Mouse (Mus musculus) forebrain, postnatal 0 days (tissue): ENCODE measurements around the gene Fgd6. TPM values are rescaled to one million over a fixed set of nuclear protein-coding genes. Genes with fewer than 3 reads are reported as not detected.

ENCODE experiments used
- ATAC-seq: fragments of 200-750 bp; cut with Nextera tagmentation; 2 replicates; pipeline ENCODE4 v1.8.0; 2017; ENCODE audit warnings: mild to moderate bottlenecking, moderate library complexity
- DNase-seq: peaks from one replicate; pipeline ENCODE4 v3.0.0-alpha.2; 2015
- H3K27ac ChIP-seq: fragments of 300-500 bp; sonication (generic); 2 replicates; pipeline ENCODE4 v1.5.1; 2014; ENCODE audit warnings: low read depth, mild to moderate bottlenecking, antibody characterized with exemption, low read length, moderate library complexity, mixed read lengths
- H3K27me3 ChIP-seq: fragments of 300-500 bp; sonication (generic); 2 replicates; pipeline ENCODE4 v1.6.1; 2014; ENCODE audit warnings: mild to moderate bottlenecking, low read length, mixed read lengths; ENCODE audit not compliant: insufficient read depth
- H3K36me3 ChIP-seq: fragments of 300-500 bp; sonication (generic); 2 replicates; pipeline ENCODE4 v1.6.1; 2014; ENCODE audit warnings: mild to moderate bottlenecking, moderate library complexity; ENCODE audit not compliant: insufficient read depth
- H3K4me1 ChIP-seq: fragments of 300-500 bp; sonication (generic); 2 replicates; pipeline ENCODE4 v1.6.1; 2014; ENCODE audit warnings: antibody characterized with exemption; ENCODE audit not compliant: insufficient read depth
- H3K4me2 ChIP-seq: fragments of 300-500 bp; sonication (generic); 2 replicates; pipeline ENCODE4 v1.6.1; 2014; ENCODE audit warnings: low read depth, mild to moderate bottlenecking, moderate library complexity
- H3K4me3 ChIP-seq: fragments of 300-500 bp; sonication (generic); 2 replicates; pipeline ENCODE4 v1.5.1; 2014; ENCODE audit warnings: low read depth, low read length, mixed read lengths
- H3K9ac ChIP-seq: fragments of 300-500 bp; sonication (generic); 2 replicates; pipeline ENCODE4 v1.6.1; 2014; ENCODE audit warnings: mild to moderate bottlenecking
- H3K9me3 ChIP-seq: fragments of 300-500 bp; sonication (generic); 2 replicates; pipeline ENCODE4 v1.6.1; 2016; ENCODE audit warnings: low read length
- CTCF ChIP-seq: sonication (generic); IDR thresholded peaks from 2 replicates; pipeline ENCODE4 v1.5.1; 2016; ENCODE audit warnings: antibody characterized with exemption, control low read depth, low read depth
- WGBS: fragments of 180-500 bp; shearing (Covaris S2); extraction: QIAGEN DNeasy Blood & Tissue Kit; methylation state at CpG from one replicate; pipeline ENCODE4 v1.1.7; 2014; 5-methylcytosine and 5-hydroxymethylcytosine counted together
- polyA plus RNA-seq: library from polyadenylated mRNA; unstranded; fragments of >200 nt; fragmentation: Nextera tagmentation; extraction: Ambion mirVana; gene quantifications from 2 replicates; pipeline ENCODE4 v1.2.1, GENCODE M21; 2015
- total RNA-seq: library from RNA; depleted of rRNA; stranded (reverse); fragments of >200 nt; gene quantifications from 2 replicates; pipeline ENCODE4 v1.2.3, GENCODE M21; 2014

Gene Fgd6
- total and polyA plus RNA-seq, 2 experiments from 2014 or later: 1.5 to 3.6 TPM

DNA sequence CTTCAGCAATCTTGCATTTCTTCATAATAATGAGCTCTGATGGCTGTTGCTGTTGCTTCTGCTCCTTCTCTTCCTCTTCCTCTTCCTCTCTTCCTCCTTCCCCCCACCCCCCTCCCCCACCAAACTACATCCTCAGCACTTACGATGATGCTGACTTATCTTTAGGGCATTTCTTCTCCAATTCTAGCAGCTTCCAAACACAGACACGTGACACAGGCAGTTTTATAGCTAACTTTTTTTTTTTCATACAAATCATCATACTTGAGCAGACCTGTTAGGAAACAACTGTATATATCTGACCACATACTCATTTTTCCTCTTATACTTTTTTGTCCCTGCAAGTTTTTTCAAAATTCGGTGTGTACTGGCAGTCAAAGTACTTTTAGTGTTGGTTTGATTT, 54.2 kb downstream of the Fgd6 start:
- DNase-seq (no peak), ATAC-seq (no peak)
- no peak overlapping the region for H3K27ac ChIP-seq
- no peak for TF ChIP-seq CTCF
- H3K9me3 ChIP-seq: no peaks in the 10 kb centered on the region
- H3K27me3 ChIP-seq: no peaks in the 10 kb centered on the region
- H3K4me1 ChIP-seq: no peaks in the 10 kb centered on the region
- H3K4me2 ChIP-seq: no peak overlapping the region
- WGBS: 92% methylated on average over 3 of the region's 3 CpGs
- H3K9ac ChIP-seq: no peak overlapping the region
- no peaks in the 10 kb centered on the region for H3K36me3 ChIP-seq
- H3K4me3 ChIP-seq: no peak overlapping the region

DNA sequence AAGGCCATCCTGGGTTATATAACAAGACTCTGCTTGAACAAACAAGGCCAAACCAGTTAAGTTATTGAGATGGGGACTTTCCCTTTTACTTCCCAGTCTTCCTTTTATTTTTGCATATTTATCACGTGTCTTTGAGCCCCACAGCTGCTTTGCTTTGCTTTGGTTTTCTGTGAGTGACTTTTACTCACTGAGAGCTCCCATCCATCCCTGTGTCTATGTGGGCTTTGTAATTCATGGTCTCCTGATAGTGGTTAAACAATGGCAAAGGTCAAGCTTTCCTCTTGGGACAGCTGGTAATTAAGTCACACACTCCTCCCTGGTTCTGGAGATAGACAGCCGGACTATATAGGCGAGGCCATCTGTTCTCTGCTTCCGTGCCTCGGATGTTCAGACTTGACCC, 57.7 kb downstream of the Fgd6 start:
- Histone ChIP-seq H3K4me3 (no peak overlapping the region), H3K27ac (no peak overlapping the region), H3K9ac (no peak overlapping the region), H3K27me3 (no peaks in the 10 kb centered on the region), H3K4me2 (no peak overlapping the region), H3K9me3 (no peaks in the 10 kb centered on the region), H3K4me1 (no peaks in the 10 kb centered on the region), H3K36me3 (no peaks in the 10 kb centered on the region)
- no peak for TF ChIP-seq CTCF
- DNase-seq (no peak), ATAC-seq (no peak)
- 62% methylated on average over 5 of the region's 5 CpGs for WGBS

DNA sequence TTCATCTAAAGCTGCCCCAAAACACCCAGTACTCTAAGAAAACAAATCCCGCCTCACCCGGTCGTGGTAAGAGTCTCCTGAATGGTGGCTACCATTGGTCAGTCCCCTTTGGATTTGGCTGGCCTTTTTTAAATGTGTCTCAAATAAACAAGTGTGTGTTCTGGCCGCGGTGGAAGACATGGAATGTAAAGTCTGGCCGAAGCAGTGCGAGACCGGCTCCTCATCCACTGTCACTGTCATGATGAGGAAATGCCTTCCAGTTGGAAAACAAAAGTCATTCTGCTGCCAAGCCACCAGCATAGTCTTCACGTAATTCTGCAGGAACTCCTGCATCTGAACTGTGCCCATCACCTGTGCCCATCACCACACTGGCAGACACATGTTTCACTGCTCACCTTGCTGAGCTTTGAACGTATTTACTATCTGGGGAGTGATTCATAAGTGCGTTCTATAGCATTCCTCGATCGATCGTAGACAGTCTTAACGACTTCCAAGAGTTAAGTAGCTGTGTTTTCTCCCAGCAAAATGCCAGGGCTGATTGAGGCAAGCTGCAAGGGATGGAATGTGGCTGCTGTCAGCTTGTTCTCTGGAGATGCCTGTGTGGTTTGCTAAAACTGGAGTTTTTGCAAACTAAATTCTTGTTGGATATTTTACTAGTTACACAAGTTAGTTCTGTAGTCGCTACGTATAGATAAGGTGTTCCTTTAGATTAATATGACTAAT, 60.1 kb downstream of the Fgd6 start:
- Histone ChIP-seq H3K4me2 (no peak overlapping the region), H3K36me3 (no peaks in the 10 kb centered on the region), H3K27ac (no peak overlapping the region), H3K9ac (no peak overlapping the region), H3K27me3 (no peaks in the 10 kb centered on the region), H3K9me3 (no peaks in the 10 kb centered on the region), H3K4me3 (no peak overlapping the region), H3K4me1 (no peaks in the 10 kb centered on the region)
- no peak for TF ChIP-seq CTCF
- ATAC-seq: no peak
- no peak for DNase-seq
- WGBS: 77% methylated on average over 17 of the region's 17 CpGs

DNA sequence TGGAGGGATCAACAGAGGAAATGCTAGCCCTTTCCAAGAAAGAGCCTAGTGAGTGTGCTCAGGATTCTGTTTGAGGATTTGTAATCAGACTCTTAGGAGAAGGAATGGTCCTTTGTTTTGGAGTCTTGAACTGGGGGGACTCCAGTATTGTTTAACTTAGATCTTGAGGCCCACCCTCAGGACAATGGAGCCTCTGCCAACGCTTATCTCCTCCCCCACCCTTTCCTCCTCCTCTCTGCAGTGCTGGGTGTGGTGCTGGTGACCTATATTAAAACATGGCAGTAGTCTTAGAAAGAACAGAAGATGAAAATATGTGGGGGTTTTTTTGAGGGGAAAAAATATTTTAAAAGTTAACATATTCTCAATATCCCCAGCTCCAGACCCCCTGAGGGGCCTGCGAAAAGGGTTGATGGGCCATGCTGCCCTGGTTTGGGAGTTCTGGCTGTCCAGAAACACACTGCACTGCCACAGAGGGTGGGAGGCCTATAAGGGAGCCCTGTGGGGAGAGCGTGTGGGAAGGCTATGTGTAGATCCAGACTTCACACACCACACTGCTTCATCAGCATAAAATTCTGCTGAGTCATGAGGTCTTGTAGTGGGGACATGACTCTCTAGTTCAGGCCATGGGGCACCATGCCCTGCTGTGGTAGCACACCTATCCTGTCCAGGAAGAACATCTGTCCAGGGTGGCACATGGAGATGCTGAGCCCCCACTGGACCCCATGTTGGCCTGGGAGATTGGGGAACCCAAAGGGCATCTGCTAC, 61.5 kb downstream of the Fgd6 start:
- Histone ChIP-seq H3K4me2 (no peak overlapping the region), H3K9ac (no peak overlapping the region), H3K27ac (no peak overlapping the region), H3K4me1 (no peaks in the 10 kb centered on the region), H3K27me3 (no peaks in the 10 kb centered on the region), H3K9me3 (no peaks in the 10 kb centered on the region), H3K4me3 (no peak overlapping the region), H3K36me3 (no peaks in the 10 kb centered on the region)
- TF ChIP-seq CTCF: no peak
- DNase-seq (no peak), ATAC-seq (no peak)
- WGBS: 65% methylated on average over 3 of the region's 3 CpGs

DNA sequence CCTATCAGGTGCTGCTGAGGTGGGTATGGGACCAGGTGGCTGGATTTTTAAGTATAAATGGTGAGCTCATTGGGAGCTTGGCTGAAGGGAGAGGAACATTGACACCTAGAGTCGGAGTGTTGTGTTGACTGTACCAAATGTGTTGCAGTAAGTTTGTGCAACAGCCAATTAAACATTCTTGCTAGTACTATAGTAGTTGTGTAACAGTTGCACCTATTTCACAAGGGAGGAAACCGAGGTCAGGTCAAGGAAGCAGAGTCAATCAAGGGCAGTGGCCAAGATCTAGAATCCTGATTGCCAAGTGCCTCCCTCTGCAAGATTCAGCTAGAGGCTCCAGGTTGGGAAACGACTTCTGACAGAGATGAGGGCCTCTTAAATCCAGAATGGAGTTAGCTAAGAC, 62.3 kb downstream of the Fgd6 start:
- WGBS: 85% methylated on average over 3 of the region's 3 CpGs
- Histone ChIP-seq H3K36me3 (no peaks in the 10 kb centered on the region), H3K4me1 (no peaks in the 10 kb centered on the region), H3K27ac (no peak overlapping the region), H3K4me3 (no peak overlapping the region), H3K27me3 (no peaks in the 10 kb centered on the region), H3K4me2 (no peak overlapping the region), H3K9ac (no peak overlapping the region), H3K9me3 (no peaks in the 10 kb centered on the region)
- no peak for TF ChIP-seq CTCF
- DNase-seq (no peak), ATAC-seq (no peak)

DNA sequence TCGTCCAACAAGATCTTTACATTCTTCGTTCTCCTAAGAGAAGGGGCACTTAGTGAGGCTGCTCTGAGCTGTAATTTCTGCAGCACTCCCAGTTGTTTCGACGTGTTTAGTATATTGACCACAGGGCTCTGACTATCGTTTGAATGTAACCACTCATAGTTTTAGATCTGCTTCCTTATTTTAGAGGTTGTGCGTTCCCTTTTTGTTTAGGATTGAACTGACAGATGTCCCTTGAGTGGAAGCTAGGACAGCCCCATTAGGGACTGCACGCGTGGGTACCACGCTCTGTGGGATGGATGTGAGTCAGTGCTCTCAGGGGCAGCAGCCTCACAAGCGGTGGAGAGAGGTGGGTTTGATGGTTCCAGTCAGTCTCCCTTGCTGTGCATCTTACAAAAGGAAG, 69.7 kb downstream of the Fgd6 start:
- DNase-seq (no peak), ATAC-seq (no peak)
- H3K4me3 ChIP-seq: no peak overlapping the region
- 94% methylated on average over 10 of the region's 10 CpGs for WGBS
- H3K36me3 ChIP-seq: no peaks in the 10 kb centered on the region
- H3K4me1 ChIP-seq: no peaks in the 10 kb centered on the region
- no peaks in the 10 kb centered on the region for H3K9me3 ChIP-seq
- H3K27me3 ChIP-seq: no peaks in the 10 kb centered on the region
- H3K27ac ChIP-seq: no peak overlapping the region
- H3K4me2 ChIP-seq: no peak overlapping the region
- no peak for TF ChIP-seq CTCF
- no peak overlapping the region for H3K9ac ChIP-seq

DNA sequence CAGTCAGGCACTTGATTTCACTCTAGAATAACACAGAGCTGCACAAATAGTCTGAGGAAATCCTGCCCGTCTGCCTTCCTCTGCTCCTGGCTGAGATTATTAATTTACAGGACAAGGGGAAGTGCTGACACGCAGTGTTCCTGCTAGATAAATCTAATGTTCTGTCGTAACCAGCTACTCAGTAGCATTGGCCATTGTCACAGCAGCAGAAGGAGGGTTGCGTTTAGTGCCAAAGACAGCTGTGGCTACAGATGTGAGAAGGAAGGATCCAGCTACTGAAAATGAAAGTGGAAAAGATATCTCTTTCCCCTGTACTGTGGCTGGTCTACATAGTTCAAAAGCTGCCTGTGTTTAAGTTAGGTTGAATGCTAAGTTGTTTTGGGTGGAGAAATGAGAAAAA, 71.4 kb downstream of the Fgd6 start:
- H3K9ac ChIP-seq: no peak overlapping the region
- ATAC-seq (no peak), DNase-seq (no peak)
- H3K27ac ChIP-seq: no peak overlapping the region
- no peak overlapping the region for H3K4me3 ChIP-seq
- no peaks in the 10 kb centered on the region for H3K4me1 ChIP-seq
- WGBS: 70% methylated on average over 4 of the region's 4 CpGs
- no peaks in the 10 kb centered on the region for H3K27me3 ChIP-seq
- no peak overlapping the region for H3K4me2 ChIP-seq
- no peaks in the 10 kb centered on the region for H3K9me3 ChIP-seq
- H3K36me3 ChIP-seq: no peaks in the 10 kb centered on the region
- TF ChIP-seq CTCF: no peak
